Mouse (Mus musculus) cortical plate, adult 2 months (tissue): ENCODE data around the gene Mybl2. TPM values are rescaled to one million over a fixed set of nuclear protein-coding genes. Genes with fewer than 3 reads are reported as not detected.

ENCODE experiments used
- H3K27ac ChIP-seq: fragments of 200-500 bp; 2 replicates; pipeline ENCODE4 v1.5.1; 2012; ENCODE audit warnings: low read length, control low read depth, inconsistent platforms; ENCODE audit not compliant: insufficient read depth
- H3K4me1 ChIP-seq: fragments of 200-500 bp; 2 replicates; pipeline ENCODE4 v1.6.1; 2011; ENCODE audit warnings: low read length; ENCODE audit not compliant: control insufficient read depth, insufficient read depth
- H3K4me3 ChIP-seq: fragments of 200-500 bp; 2 replicates; pipeline ENCODE4 v1.5.1; 2011; ENCODE audit warnings: mild to moderate bottlenecking, low read length, control low read depth; ENCODE audit not compliant: insufficient read depth
- CTCF ChIP-seq: fragments of 200-500 bp; IDR thresholded peaks from 2 replicates; pipeline ENCODE4 v1.5.1; 2011; ENCODE audit warnings: mild to moderate bottlenecking, control low read depth, low read length; ENCODE audit not compliant: insufficient read depth; ENCODE audit errors: extremely low read depth
- POLR2A ChIP-seq: fragments of 200-500 bp; IDR thresholded peaks from 2 replicates; pipeline ENCODE4 v1.6.1; 2011; ENCODE audit warnings: mild to moderate bottlenecking, low read length, control low read depth; ENCODE audit not compliant: insufficient read depth; ENCODE audit errors: extremely low read depth
- polyA plus RNA-seq: library from polyadenylated mRNA; depleted of rRNA; stranded (reverse); fragments of >200 nt; gene quantifications from 2 replicates; pipeline ENCODE4 v1.2.3, GENCODE M21; 2012

Gene Mybl2
- polyA plus RNA-seq, 1 experiment, result 2.3 TPM

DNA sequence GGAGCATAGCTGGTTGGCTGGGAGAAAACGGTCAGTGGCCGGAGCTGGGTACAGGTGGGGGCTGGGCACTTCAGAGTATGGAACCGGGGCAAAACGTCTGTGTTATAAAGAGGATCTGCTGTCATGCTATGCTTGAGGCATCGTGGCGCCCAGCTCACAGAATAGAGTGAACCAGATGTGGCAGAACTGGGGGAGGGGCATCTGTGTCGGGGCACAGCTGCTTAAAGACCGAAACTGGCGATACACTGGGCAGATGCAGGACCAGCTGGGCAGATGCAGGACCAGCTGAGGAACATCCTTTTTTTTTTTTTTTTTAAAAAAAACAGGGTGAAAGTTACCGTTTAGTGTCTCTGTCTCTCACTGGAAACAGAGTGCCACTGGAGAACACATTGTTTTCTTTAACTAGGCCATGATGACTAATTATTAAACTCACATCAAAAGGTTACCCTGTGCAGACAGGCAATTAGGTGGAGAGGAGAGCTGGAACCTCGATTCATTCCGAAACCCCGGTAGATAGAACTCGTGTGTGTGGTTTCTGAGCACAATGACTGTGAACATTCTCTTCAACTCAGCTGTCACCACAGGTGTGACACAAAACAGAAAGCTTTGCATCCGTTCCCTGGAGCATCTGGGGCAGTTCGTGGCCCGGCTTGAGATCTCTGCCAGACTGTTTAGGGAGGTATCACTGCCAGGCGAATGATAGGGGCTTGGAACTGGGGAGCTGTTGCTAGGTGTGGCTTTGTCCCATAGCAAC is 48.6 kb downstream of the Mybl2 start:
- H3K4me1 ChIP-seq, result no peaks in the 10 kb centered on the region
- TF ChIP-seq CTCF (no peak), POLR2A (no peak)

DNA sequence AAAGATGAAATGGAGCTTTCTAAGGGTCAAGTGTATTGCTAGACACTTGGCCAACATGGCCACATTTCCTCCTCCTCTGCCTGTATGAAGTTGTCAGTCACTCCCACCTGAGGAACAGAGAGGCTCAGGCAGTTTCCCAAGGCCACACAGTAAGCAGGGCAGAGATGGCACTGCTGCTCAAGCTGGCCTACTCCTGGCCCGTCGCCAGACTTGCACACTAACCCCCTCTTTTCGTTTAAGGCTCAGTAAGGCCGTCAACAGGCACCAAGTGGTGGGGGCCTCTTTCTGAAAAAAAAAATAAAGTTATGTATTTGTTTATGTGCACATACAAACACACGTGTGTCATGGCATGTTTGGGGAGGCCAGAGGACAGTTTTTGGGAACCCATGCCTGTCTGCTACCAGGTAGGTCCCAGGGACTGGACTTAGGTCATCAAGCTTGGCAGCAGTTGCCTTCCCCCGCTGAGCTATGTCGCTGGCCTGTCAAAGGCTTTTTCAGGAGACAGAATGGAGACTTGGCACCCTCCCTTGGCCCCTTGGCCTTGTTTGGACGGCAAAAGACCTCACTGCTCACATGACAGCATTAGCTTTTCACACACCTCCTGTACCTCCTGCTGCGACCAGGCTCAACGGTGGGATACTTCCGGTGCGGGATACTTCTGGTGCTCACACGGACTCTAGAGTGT is 49.7 kb downstream of the Mybl2 start:
- TF ChIP-seq POLR2A (no peak), CTCF (no peak)
- H3K27ac ChIP-seq, result no peak overlapping the region

More for the DNA sequence above, 48.6 kb downstream of the Mybl2 start:
- no peak overlapping the region for H3K27ac ChIP-seq
- H3K4me3 ChIP-seq, result no peak overlapping the region

DNA sequence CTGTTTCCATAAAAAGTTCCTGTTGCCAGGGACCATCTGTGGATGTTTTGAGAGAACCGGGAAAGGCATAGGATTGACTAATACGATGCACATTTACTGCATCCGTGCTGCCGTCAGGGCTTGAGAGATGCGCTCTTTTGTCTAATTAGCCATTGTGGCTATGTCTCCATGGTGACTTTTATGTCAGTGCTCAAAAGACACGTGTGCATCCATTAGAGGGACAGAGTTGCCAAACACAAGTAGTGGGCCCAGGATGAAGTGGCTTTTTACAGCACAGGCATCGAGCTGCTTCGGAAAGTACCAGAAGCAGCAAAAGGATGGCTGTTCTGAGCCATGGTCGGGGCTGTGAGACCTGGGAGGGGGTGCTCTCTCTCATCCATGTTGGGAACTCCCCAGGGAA is 53.9 kb downstream of the Mybl2 start:
- Histone ChIP-seq H3K4me1 (peaks cover 2% of the 10 kb centered on the region; the same call in 1 of the 2 replicates), H3K4me3 (no peak overlapping the region), H3K27ac (no peak overlapping the region)
- TF ChIP-seq CTCF, result no peak
- TF ChIP-seq POLR2A, result no peak

More for the DNA sequence above, 49.7 kb downstream of the Mybl2 start:
- Histone ChIP-seq H3K4me3 (no peak overlapping the region), H3K4me1 (no peaks in the 10 kb centered on the region)

DNA sequence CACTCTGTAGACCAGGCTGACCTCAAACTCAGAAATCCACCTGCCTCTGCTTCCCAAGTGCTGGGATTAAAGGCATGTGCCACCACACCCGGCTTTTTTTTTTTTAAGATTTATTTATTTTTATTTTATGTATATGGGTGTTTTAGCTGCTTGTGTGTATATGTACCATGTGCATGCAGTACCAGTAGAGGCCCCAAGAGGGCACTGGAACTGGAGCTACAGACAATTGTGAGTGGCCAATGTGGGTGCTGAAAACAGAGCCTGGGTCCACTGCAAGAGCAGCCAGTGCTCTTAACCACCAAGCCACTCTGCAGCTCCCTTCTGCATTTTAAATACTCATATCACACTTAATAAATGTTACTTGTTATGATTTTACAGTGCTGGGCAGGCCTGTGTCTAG is 56.2 kb downstream of the Mybl2 start:
- peaks cover 2% of the 10 kb centered on the region; the same call in 1 of the 2 replicates for H3K4me1 ChIP-seq
- H3K27ac ChIP-seq, result no peak overlapping the region
- no peak overlapping the region for H3K4me3 ChIP-seq
- no peak for TF ChIP-seq CTCF
- no peak for TF ChIP-seq POLR2A

DNA sequence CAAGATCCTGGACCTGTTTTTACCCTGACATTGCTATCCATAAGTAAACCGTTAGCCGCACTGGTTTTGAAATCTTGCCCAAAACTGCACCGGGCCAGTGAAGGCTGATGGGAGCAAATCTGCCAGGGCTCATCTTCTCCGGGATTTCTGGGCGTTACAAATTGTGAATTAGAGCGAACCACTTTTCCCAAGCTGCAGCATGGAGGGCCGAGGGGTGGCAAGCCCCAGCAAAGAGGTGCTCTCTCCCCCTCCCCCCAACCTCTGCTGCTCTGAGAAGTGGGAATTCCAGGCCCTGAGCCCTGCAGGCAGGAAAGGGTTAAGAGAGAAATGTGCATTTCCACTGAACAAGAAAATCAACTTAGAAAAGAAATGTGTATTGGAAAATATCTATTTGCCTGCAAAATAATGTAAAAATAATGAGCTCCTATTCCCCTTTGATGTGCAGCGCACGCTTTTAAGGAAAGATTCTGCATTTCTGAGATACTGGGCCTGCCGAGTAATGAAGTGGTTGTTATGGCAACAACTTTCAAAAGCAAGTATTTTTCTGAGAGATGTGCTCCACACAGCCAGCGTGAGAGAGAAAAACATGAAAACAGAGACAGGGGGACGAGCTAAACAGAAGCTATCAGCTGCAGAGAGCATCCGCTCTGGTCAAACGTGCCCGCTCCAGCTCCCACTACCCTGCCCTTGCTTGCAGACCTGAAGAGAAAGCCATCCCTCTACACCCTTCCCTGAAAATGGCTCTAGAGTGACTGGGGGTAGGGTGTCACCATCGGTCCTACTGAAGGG is 57.1 kb downstream of the Mybl2 start:
- Histone ChIP-seq H3K4me3 (no peak overlapping the region), H3K27ac (no peak overlapping the region)
- no peak for TF ChIP-seq CTCF
- no peak for TF ChIP-seq POLR2A

DNA sequence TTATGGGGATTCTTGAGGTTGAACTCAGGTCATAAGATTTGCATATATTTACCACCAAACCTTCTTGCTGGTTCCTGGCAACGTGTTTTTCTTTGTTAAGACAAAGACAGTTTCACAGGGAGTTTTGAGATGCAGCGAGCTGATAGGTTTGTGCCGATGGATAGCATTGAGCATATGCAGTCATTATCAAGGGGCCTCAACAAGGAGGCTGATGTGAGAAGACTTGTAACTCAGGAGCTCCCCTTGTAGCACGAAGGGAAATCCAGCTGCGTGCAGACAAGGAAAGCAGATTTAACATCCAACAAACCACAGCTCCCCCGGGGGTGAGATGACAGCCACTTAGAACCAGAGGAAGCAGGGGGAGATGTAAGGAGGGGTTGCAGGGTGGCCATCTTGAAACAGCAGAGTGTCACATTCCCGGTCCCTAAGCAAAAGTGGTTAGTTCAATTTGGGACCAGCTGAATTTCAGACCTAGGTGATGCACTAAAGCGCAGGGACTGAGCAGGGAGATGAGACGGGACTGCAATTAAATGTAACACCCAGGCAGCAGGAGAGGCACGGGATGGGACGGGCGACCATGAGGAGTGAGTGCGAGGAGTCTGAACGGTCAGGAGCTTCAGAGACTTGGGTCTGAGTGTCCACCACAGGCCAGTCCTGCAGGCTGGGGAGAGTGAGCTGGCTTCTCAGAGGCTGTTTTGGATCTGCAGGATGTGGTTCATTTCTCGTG is 66.3 kb downstream of the Mybl2 start:
- no peak for TF ChIP-seq CTCF
- TF ChIP-seq POLR2A, result no peak
- H3K4me1 ChIP-seq, result no peaks in the 10 kb centered on the region

More for the DNA sequence above, 57.1 kb downstream of the Mybl2 start:
- peaks cover 2% of the 10 kb centered on the region; the same call in 1 of the 2 replicates for H3K4me1 ChIP-seq

DNA sequence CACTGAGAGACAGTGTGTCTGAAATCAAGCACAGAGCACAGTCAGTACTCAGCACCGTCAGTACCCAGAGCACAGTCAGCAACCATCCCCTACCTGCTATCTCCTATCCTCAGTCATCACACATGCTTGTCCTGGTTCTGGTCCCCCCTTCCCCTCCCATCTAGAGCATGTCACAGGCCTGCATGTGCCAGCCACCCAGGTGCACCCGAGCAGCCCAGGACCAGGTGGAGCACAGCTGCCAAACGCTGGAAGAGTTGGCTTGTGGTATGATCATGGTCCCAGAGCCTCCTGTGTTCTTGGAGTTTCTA is 66.8 kb downstream of the Mybl2 start:
- no peak for TF ChIP-seq CTCF
- no peak for TF ChIP-seq POLR2A
- no peaks in the 10 kb centered on the region for H3K4me1 ChIP-seq
- no peak overlapping the region for H3K4me3 ChIP-seq
- no peak overlapping the region for H3K27ac ChIP-seq

More for the DNA sequence above, 66.3 kb downstream of the Mybl2 start:
- Histone ChIP-seq H3K4me3 (no peak overlapping the region), H3K27ac (no peak overlapping the region)

DNA sequence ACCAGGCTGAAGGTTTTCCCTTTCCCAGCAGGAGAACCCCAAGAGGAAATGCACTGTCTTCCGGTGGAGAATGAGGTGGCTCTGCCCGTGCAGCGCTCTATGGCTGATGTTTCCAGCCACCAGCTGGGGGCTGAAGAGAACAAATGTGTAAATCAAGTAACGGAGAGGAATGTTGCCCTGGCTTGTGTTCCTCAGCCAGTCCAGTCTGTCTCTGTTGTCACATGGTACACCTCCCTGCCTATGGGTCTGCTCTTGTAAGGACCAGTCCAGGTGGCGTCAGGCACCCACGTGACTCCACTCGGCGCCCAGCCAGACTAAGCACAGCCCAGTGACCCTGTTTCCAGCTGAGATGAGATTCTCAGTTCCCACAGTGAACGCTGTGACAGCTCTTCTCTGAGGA is 67.8 kb downstream of the Mybl2 start:
- H3K4me3 ChIP-seq, result no peak overlapping the region

DNA sequence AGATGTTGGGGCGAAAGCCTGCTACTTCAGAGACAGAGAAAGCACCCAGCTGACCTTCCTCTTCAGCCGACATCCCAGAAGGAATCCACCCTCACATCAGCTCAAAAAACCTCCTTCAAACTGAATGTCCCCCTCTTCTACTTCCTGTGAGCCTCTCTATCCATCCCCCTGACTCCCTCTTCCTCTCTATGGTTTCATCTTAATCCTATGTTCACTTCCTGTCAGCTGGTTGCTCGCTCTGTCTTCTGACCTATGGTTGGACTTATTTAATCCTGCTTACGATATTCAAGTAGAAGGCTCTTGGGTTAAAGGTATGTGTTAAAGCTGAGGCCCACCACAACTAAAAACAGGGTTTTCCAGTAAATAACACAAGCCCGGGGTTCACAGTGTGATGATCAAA is 69.0 kb downstream of the Mybl2 start:
- no peaks in the 10 kb centered on the region for H3K4me1 ChIP-seq
- no peak overlapping the region for H3K4me3 ChIP-seq
- no peak overlapping the region for H3K27ac ChIP-seq
- TF ChIP-seq POLR2A (no peak), CTCF (no peak)

More for the DNA sequence above, 67.8 kb downstream of the Mybl2 start:
- TF ChIP-seq POLR2A (no peak), CTCF (no peak)
- Histone ChIP-seq H3K27ac (no peak overlapping the region), H3K4me1 (no peaks in the 10 kb centered on the region)
